Mouse (Mus musculus) bone marrow, adult 2 months (tissue): ENCODE measurements at regions not wholly inside any gene's neighbourhood (a gene's known extent, or its start where the extent isn't known, plus 50 kb on each side); places are given as distances from the start of the nearest gene placed in this dataset.

Experiments used
- CTCF ChIP-seq: fragments of 200-500 bp; IDR thresholded peaks from 2 replicates; pipeline ENCODE4 v1.5.1; 2011; ENCODE audit warnings: low read length, control low read depth; ENCODE audit not compliant: control insufficient read depth, insufficient read depth
- POLR2A ChIP-seq: fragments of 200-500 bp; IDR thresholded peaks from 2 replicates; pipeline ENCODE4 v1.6.1; 2011; ENCODE audit warnings: low read depth, mild to moderate bottlenecking, control low read depth, low read length, borderline replicate concordance; ENCODE audit not compliant: control insufficient read depth

DNA sequence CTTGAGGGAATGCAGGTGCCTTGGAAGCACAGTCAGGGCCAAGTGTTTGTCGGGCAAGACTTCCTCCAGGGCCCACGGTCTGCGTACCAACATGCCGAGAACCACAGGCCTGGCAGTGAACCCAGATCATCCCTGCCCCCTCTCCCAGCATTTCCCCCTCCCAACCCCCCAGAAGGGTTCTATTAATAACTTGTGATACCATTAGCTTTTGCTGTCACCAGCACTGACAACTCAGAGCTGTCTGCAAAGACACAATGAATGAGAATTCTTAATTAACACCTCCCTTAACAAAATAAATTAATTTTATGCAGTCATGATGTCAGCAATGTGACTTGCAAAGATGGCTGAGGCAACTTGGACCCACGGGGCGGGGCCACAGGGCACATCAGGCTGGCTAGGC, 61.9 kb upstream of the Pcbd1 start:
- no peak for TF ChIP-seq POLR2A
- TF ChIP-seq CTCF: no peak
